Mouse (Mus musculus) E14TG2a.4 (cell line): ENCODE results near the gene Syne3.

Source experiments
- CTCF ChIP-seq: conservative IDR thresholded peaks from 2 replicates; pipeline ENCODE4 v1.5.1; 2014; ENCODE audit warnings: low read length
- NANOG ChIP-seq: IDR thresholded peaks from 2 replicates; pipeline ENCODE4 v1.6.1; 2014; ENCODE audit warnings: borderline replicate concordance, low read length, mixed read lengths
- POU5F1 ChIP-seq: IDR thresholded peaks from 2 replicates; pipeline ENCODE4 v1.6.1; 2014; ENCODE audit warnings: low read length, borderline replicate concordance

GRCm38 (mm10) chr12:104992838-104993237, 16.8 kb downstream of the Syne3 start:
- TF ChIP-seq CTCF (no peak), POU5F1 (no peak), NANOG (no peak)
